In genomic region chr1:31153793-31154349, GRCm38 (mm10) we compare ENCODE assay signal across 7 mouse cellular contexts. TPM values are rescaled to one million over a fixed set of nuclear protein-coding genes. Genes with fewer than 3 reads are reported as not detected.
DNase-seq lines count a peak whose midpoint lies in the region; ATAC-seq lines count a peak whose summit lies in the region.

No protein-coding gene starts in this region.

- no peaks in the 10 kb centered on the region for H3K27me3 ChIP-seq in forebrain, embryonic 13.5 days
- no peaks in the 10 kb centered on the region for H3K27me3 ChIP-seq in hindbrain, embryonic 14.5 days (ENCODE audit: control insufficient read depth, insufficient read depth, low read length)

- no peaks in the 10 kb centered on the region for H3K4me1 ChIP-seq in forebrain, embryonic 13.5 days
- no peaks in the 10 kb centered on the region for H3K4me1 ChIP-seq in hindbrain, embryonic 14.5 days (replicated peaks; ENCODE audit: control insufficient read depth, insufficient read depth, low read length)

- H3K27ac ChIP-seq in forebrain, embryonic 13.5 days = no peak overlapping the region
- H3K27ac ChIP-seq in hindbrain, embryonic 14.5 days = no peak overlapping the region

- no peak overlapping the region for H3K4me3 ChIP-seq in forebrain, embryonic 13.5 days
- H3K4me3 ChIP-seq in hindbrain, embryonic 14.5 days (replicated peaks; ENCODE audit: low read length) = no peak overlapping the region

- DNase-seq in MN1 (ENCODE audit: low spot score) = peak; percentile 76
- DNase-seq in brain, adult 2 months (ENCODE audit: low read depth, low spot score) = peak; percentile 88
- peak; percentile 75 for DNase-seq in hindbrain, embryonic 14.5 days (ENCODE audit: low spot score)
- DNase-seq in layer of hippocampus, adult 9-11 months = peak; percentile 61
- DNase-seq in lung, postnatal 36 days = peak; percentile 79
- DNase-seq in right cerebral cortex, postnatal 10 days (ENCODE audit: low spot score in 2 of 2) = peak; percentile 55 to 63

- H3K9me3 ChIP-seq in forebrain, embryonic 13.5 days (replicated peaks) = no peaks in the 10 kb centered on the region
- H3K9me3 ChIP-seq in hindbrain, embryonic 14.5 days (ENCODE audit: control insufficient read depth, low read length) = no peaks in the 10 kb centered on the region

- H3K4me2 ChIP-seq in forebrain, embryonic 13.5 days = no peak overlapping the region
- no peak overlapping the region for H3K4me2 ChIP-seq in hindbrain, embryonic 14.5 days (replicated peaks)

- no peaks in the 10 kb centered on the region for H3K36me3 ChIP-seq in forebrain, embryonic 13.5 days (ENCODE audit: poor library complexity, severe bottlenecking)
- H3K36me3 ChIP-seq in hindbrain, embryonic 14.5 days (replicated peaks; ENCODE audit: control insufficient read depth, insufficient read depth) = no peaks in the 10 kb centered on the region

- 27% methylated on average over 7 of the region's 7 CpGs for WGBS in forebrain, embryonic 13.5 days
- WGBS in hindbrain, embryonic 14.5 days = 25% methylated on average over 7 of the region's 7 CpGs

- no peak overlapping the region for H3K9ac ChIP-seq in forebrain, embryonic 13.5 days
- H3K9ac ChIP-seq in hindbrain, embryonic 14.5 days = no peak overlapping the region

- ATAC-seq in forebrain, embryonic 13.5 days = peak; percentile 89
- peak; percentile 79 for ATAC-seq in hindbrain, embryonic 14.5 days (ENCODE audit: low FRiP score)

RNA-seq across cellular contexts. Expression of gene Lgsn, which starts 22.3 kb away (rescaled TPM):
- polyA plus RNA-seq in forebrain, embryonic 13.5 days (2015; fragmentation: Nextera tagmentation; extraction: Ambion mirVana) = not detected in 2 replicates
- polyA plus RNA-seq in hindbrain, embryonic 14.5 days (2014; fragmentation: Nextera tagmentation; extraction: Ambion mirVana) = not detected in 2 replicates
